Mouse (Mus musculus) heart, adult 2 months (tissue): ENCODE measurements at regions not wholly inside any gene's neighbourhood (a gene's known extent, or its start where the extent isn't known, plus 50 kb on each side); places are given as distances from the start of the nearest gene placed in this dataset.

Experiments
- CTCF ChIP-seq: fragments of 200-600 bp; IDR thresholded peaks from 2 replicates; pipeline ENCODE4 v1.8.1; 2022; ENCODE audit warnings: antibody characterized with exemption, mild to moderate bottlenecking, moderate library complexity
- POLR2A ChIP-seq: fragments of 200-500 bp; IDR thresholded peaks from 2 replicates; pipeline ENCODE4 v1.6.1; 2011; ENCODE audit warnings: mild to moderate bottlenecking, low read depth, low read length, control low read depth; ENCODE audit not compliant: insufficient read depth

DNA sequence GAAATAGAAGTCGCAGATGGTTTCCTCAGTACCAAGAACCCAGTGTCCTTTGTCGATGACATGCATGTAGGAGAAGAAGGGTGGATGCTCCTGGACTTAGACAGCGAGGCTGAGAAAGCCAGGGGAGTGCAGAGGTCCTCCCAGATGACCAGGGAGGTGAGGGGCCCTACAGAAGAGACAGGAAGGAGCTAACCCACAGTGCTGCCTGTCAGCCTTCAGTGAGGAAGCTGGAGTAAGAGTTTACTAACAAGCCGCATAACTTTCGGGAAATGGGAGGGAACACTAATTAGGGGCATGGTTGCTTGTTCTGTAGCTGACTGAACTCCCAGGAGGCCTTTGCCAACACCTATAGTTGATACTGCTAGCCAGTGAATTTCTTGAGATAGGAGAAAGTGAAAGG lies 114.5 kb downstream of the Irs2 start:
- no peak for TF ChIP-seq POLR2A
- TF ChIP-seq CTCF = no peak
